Mouse (Mus musculus): ENCODE results near the gene Gm44503. TPM values are rescaled to one million over a fixed set of nuclear protein-coding genes. Genes with fewer than 3 reads are reported as not detected.

Gene Gm44503
- polyA plus RNA-seq, 1 experiment: not detected

DNA sequence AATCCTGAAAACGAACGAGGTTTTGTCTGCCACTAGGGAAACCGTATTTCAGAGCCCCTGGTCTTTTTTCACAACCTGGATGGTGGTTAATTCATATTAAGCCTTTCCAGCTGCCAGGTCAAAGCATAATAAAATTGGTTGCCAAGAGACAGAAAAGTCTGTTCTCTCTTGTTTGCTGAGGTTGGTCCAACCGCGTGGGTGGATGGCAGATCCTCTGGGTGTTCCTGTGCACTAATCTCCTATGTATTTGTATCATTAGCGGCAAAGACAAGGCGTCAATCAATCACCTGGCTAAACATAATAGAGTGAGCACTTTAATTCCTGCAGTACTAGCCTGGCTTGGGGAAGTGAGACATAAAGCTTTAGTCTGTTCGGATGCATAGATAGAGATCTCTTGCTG lies 92.0 kb downstream of the Gm44503 start:
- Histone ChIP-seq H3K27ac (ENCODE audit: control insufficient read depth, insufficient read depth, low read length) (no peak overlapping the region), H3K27me3 (ENCODE audit: control insufficient read depth, insufficient read depth, low read length) (no peaks in the 10 kb centered on the region), H3K4me1 (replicated peaks; ENCODE audit: control insufficient read depth, insufficient read depth, low read length) (peaks cover 17% of the 10 kb centered on the region), H3K4me3 (ENCODE audit: control insufficient read depth, insufficient read depth, low read length) (no peak overlapping the region), H3K36me3 (ENCODE audit: control insufficient read depth, insufficient read depth, low read length) (no peaks in the 10 kb centered on the region)
- no peak for DNase-seq
- WGBS: 70% methylated on average over 8 of the region's 8 CpGs
- TF ChIP-seq POLR2A (IDR thresholded peaks at IDR 0.05; ENCODE audit: control insufficient read depth, extremely low read depth, insufficient read depth, low read length, poor library complexity) (no peak), CTCF (IDR thresholded peaks at IDR 0.05; ENCODE audit: borderline replicate concordance, control insufficient read depth, extremely low read depth, insufficient read depth, low read length, poor library complexity) (no peak)

DNA sequence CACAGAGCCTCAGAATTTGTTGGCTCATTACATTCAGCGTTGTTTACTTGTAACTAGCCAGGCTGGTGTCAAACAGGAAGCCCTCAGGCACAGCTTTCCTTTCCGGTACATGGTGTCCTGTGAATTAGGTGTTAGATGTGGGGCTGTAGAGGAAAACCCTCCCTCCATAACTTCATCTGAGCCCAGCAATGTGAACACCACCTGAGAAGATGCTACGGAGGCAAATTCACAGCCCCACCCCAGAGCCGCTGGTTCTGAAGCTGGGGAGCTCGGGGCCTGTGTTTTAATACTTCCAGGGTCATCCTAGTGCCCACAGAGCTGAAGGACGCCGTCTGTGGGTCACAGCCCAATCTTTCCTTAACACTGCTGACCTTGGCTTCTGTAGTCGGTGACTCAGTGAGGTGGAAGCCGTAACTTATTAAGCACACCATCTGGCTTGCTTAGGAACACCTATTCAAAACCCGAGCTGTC lies 96.8 kb downstream of the Gm44503 start:
- WGBS: 59% methylated on average over 10 of the region's 10 CpGs
- Histone ChIP-seq H3K27ac (ENCODE audit: control insufficient read depth, insufficient read depth, low read length) (peak overlapping the region; percentile 53; the same call in 1 of the 2 replicates), H3K4me1 (replicated peaks; ENCODE audit: control insufficient read depth, insufficient read depth, low read length) (peaks cover 16% of the 10 kb centered on the region), H3K27me3 (ENCODE audit: control insufficient read depth, insufficient read depth, low read length) (no peaks in the 10 kb centered on the region), H3K4me3 (ENCODE audit: control insufficient read depth, insufficient read depth, low read length) (no peak overlapping the region), H3K36me3 (ENCODE audit: control insufficient read depth, insufficient read depth, low read length) (no peaks in the 10 kb centered on the region)
- DNase-seq: no peak
- TF ChIP-seq POLR2A (IDR thresholded peaks at IDR 0.05; ENCODE audit: control insufficient read depth, extremely low read depth, insufficient read depth, low read length, poor library complexity) (no peak), CTCF (IDR thresholded peaks at IDR 0.05; ENCODE audit: borderline replicate concordance, control insufficient read depth, extremely low read depth, insufficient read depth, low read length, poor library complexity) (no peak)

DNA sequence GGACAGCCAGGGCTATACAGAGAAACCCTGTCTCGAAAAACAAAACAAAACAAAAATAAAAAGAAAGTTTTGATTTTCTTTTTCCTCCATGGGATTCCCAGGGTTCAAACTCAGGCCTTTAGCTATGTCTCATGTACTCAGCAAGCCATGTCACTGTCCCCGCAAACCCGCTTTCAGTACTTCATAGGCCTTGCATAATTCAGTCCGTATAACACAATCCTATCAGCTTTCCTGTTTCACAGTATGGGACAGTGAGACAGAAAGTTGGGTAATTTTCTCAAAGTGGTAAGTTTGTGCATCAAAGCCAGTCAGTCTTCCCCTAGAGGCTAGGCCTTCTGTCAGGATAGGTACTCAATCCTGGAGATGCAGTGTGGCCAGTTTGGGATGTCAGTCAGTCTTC lies 100.6 kb downstream of the Gm44503 start:
- no peaks in the 10 kb centered on the region for H3K36me3 ChIP-seq (ENCODE audit: control insufficient read depth, insufficient read depth, low read length)
- WGBS: 98% methylated on average over 4 of the region's 4 CpGs

DNA sequence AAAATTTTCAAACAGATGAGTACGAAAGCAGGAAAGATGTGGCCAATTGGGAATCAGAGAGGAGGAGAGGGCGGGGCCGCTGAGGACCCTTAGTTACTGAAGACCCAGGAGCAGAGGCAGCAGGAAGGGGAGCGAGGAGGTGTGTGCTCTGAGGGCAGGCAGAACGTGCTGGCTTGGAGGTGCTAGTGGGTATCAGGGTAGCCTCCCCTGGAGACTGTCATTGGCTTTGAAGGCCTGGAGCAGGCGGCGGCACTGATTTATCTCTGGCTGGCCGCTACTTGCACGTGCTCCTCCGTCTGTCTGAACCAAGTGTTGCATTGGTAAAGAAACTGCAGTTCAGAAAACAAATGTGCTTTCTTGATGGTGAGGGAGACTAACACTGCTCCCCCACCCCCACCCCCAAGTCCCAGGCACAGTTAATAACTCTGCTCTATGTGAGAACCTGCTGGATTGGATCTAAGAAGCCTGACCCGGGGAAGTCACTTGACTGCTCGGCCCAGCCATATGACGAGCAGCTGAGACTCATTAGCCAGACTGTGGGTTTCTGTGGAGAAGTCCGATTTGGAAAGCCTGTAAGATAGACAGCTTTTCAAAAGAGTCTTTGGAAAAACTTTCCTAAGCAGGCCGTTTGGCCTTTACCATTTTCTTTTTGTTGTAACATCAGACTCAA lies 105.1 kb downstream of the Gm44503 start:
- no peak overlapping the region for H3K27ac ChIP-seq (ENCODE audit: control insufficient read depth, insufficient read depth, low read length)
- H3K4me1 ChIP-seq (replicated peaks; ENCODE audit: control insufficient read depth, insufficient read depth, low read length): peaks cover 6% of the 10 kb centered on the region
- no peaks in the 10 kb centered on the region for H3K27me3 ChIP-seq (ENCODE audit: control insufficient read depth, insufficient read depth, low read length)
- no peak for TF ChIP-seq POLR2A (IDR thresholded peaks at IDR 0.05; ENCODE audit: control insufficient read depth, extremely low read depth, insufficient read depth, low read length, poor library complexity)
- TF ChIP-seq CTCF (IDR thresholded peaks at IDR 0.05; ENCODE audit: borderline replicate concordance, control insufficient read depth, extremely low read depth, insufficient read depth, low read length, poor library complexity): no peak
- DNase-seq: no peak
- H3K36me3 ChIP-seq (ENCODE audit: control insufficient read depth, insufficient read depth, low read length): no peaks in the 10 kb centered on the region
- H3K4me3 ChIP-seq (ENCODE audit: control insufficient read depth, insufficient read depth, low read length): no peak overlapping the region
- WGBS: 93% methylated on average over 15 of the region's 15 CpGs

More for the DNA sequence above, 100.6 kb downstream of the Gm44503 start:
- no peak overlapping the region for H3K4me3 ChIP-seq (ENCODE audit: control insufficient read depth, insufficient read depth, low read length)
- H3K27ac ChIP-seq (ENCODE audit: control insufficient read depth, insufficient read depth, low read length): no peak overlapping the region
- peaks cover 16% of the 10 kb centered on the region for H3K4me1 ChIP-seq (replicated peaks; ENCODE audit: control insufficient read depth, insufficient read depth, low read length)
- H3K27me3 ChIP-seq (ENCODE audit: control insufficient read depth, insufficient read depth, low read length): no peaks in the 10 kb centered on the region
- no peak for DNase-seq
- TF ChIP-seq CTCF (IDR thresholded peaks at IDR 0.05; ENCODE audit: borderline replicate concordance, control insufficient read depth, extremely low read depth, insufficient read depth, low read length, poor library complexity): no peak
- no peak for TF ChIP-seq POLR2A (IDR thresholded peaks at IDR 0.05; ENCODE audit: control insufficient read depth, extremely low read depth, insufficient read depth, low read length, poor library complexity)

Other genes starting within 250 kb of the Gm44503 start
- 0.06 and 0.07 TPM in 2 replicates for gene Prtg, start 152.0 kb upstream of the Gm44503 start, polyA plus RNA-seq (2012; rRNA removed)
- gene Pygo1, start 33.2 kb upstream of the Gm44503 start, polyA plus RNA-seq (2012; rRNA removed): 0.27 and 0.38 TPM in 2 replicates
- 0.19 and 0.29 TPM in 2 replicates for gene Dyx1c1, start 67 bp upstream of the Gm44503 start, polyA plus RNA-seq (2012; rRNA removed)
- 5.5 and 6.0 TPM in 2 replicates for gene Ccpg1os, start 26.5 kb downstream of the Gm44503 start, polyA plus RNA-seq (2012; rRNA removed)
- 11.6 and 12.3 TPM in 2 replicates for gene Ccpg1, start 26.6 kb downstream of the Gm44503 start, polyA plus RNA-seq (2012; rRNA removed)
- gene Pigb, start 81.5 kb downstream of the Gm44503 start, polyA plus RNA-seq (2012; rRNA removed): 8.2 and 11.7 TPM in 2 replicates
- gene Rab27a, start 86.0 kb downstream of the Gm44503 start, polyA plus RNA-seq (2012; rRNA removed): 21.1 and 22.4 TPM in 2 replicates
- gene Khdc3, start 143.0 kb downstream of the Gm44503 start, polyA plus RNA-seq (2012; rRNA removed): 2.2 and 2.3 TPM in 2 replicates
- not detected in 2 replicates for gene Gm20509, start 143.6 kb downstream of the Gm44503 start, polyA plus RNA-seq (2012; rRNA removed)
- 25.8 and 26.3 TPM in 2 replicates for gene Rsl24d1, start 154.6 kb downstream of the Gm44503 start, polyA plus RNA-seq (2012; rRNA removed)

Measured in thymus, adult 2 months (tissue).